Mouse (Mus musculus) liver, adult (tissue): Measurements from ENCODE around the gene Tbc1d16.

Source experiments
- GATA4 ChIP-seq: IDR thresholded peaks from 2 replicates; pipeline ENCODE4 v1.6.1; 2014; ENCODE audit warnings: mild to moderate bottlenecking, low read length; ENCODE audit not compliant: insufficient replicate concordance

The Tbc1d16 gene

GRCm38 (mm10) chr11:119176389-119177179 lies 51.7 kb downstream of the Tbc1d16 start:
- no peak for TF ChIP-seq GATA4

GRCm38 (mm10) chr11:119171588-119171987 lies 56.7 kb downstream of the Tbc1d16 start:
- no peak for TF ChIP-seq GATA4

DNA sequence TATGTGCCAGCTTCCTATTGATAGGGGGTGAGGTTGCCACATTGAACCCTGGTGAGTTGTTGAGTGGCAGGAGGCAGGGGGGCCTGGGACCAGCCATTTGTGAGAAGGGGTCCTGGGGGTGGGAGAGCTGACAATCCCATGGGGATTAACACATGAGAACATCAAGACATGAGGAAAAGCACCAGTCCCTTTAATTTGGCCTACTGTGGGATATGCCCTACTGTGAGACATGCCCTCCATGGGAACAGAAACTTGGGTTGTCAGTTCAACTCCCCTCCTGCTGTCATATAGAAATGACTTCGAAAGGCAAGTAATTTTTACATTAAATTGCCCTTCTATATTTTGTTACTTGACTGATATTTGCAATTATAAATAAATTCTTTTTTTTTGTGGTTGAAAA lies 59.4 kb downstream of the Tbc1d16 start:
- no peak for TF ChIP-seq GATA4

DNA sequence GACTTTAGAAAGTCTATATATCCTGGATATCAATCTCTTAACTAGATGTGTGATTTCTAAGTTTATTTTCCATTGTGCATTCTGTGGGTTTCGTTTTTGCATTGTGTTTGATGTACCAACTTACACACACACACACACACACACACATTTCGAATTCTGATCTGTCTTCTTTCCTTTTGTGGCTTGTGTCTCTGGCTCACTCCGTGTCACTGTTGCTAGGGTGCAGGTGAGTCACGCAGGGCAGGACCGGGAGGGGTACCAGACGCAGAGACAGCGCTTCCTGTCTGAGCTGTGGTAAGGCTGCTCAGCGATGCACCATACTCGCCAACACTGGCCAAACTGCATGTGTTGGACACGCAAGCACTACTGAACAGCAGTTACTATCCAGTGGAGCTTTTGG lies 62.3 kb downstream of the Tbc1d16 start:
- TF ChIP-seq GATA4: no peak

DNA sequence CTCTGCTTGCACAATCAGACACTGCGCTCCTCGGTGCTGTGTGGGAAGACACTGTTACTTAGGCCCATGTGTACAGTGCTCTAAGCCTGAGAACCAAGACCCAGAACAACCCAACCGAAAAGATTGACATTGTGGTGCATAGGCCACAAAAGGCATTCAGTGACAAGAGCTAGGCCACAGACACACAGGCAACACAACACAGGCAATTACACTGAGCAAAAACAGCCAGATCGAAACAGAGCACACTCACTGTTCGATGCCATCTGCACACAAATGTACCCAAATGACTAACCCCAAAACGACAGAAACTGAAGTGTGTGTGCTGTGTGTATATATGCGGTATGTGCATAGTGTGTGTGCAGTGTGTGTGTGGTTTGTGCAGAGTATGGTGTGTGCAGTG lies 63.9 kb downstream of the Tbc1d16 start:
- no peak for TF ChIP-seq GATA4

- no peak for TF ChIP-seq GATA4
Measured at GRCm38 (mm10) chr11:119163734-119163992, 64.6 kb downstream of the Tbc1d16 start.

- no peak for TF ChIP-seq GATA4
Measured at GRCm38 (mm10) chr11:119162959-119163733, 65.2 kb downstream of the Tbc1d16 start.

GRCm38 (mm10) chr11:119161665-119162064 lies 66.6 kb downstream of the Tbc1d16 start:
- no peak for TF ChIP-seq GATA4

DNA sequence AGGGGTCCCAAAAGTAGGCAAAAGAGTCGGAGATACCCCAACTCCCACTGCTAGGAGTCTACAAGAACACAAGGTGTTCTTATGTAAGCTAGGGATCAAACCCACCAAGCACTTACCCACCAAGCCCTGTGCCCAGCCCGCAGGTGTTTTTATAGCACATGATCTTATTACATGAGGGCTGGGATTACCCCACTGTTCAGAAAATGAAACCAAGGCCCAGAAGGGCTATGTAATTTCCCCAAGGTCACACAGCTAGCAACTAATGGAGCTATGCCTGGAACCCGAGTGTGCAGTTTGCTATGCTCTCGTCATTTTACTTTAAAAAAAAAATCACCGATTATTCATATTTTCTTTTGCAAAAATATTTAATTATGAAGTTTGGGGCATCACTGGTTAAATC lies 68.2 kb downstream of the Tbc1d16 start:
- no peak for TF ChIP-seq GATA4

DNA sequence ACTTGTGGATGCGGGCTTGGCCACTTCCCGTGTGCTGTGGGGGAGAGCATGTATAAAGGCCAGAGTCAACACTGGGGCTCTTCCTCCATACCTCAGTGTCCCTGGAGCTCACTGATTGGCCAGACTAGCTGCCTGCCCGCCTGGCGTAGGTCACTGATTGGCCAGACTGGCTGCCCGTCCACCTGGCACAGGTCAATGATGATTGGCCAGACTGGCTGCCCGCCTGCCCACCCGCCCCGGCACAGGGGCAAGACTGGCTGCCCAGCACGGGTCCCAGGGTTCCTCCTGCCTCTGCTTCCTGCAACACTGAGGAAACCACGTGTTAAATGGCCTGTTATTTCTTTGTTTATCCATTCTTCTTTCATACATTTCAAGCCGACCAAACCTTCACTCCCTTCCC lies 68.8 kb downstream of the Tbc1d16 start:
- TF ChIP-seq GATA4: no peak

DNA sequence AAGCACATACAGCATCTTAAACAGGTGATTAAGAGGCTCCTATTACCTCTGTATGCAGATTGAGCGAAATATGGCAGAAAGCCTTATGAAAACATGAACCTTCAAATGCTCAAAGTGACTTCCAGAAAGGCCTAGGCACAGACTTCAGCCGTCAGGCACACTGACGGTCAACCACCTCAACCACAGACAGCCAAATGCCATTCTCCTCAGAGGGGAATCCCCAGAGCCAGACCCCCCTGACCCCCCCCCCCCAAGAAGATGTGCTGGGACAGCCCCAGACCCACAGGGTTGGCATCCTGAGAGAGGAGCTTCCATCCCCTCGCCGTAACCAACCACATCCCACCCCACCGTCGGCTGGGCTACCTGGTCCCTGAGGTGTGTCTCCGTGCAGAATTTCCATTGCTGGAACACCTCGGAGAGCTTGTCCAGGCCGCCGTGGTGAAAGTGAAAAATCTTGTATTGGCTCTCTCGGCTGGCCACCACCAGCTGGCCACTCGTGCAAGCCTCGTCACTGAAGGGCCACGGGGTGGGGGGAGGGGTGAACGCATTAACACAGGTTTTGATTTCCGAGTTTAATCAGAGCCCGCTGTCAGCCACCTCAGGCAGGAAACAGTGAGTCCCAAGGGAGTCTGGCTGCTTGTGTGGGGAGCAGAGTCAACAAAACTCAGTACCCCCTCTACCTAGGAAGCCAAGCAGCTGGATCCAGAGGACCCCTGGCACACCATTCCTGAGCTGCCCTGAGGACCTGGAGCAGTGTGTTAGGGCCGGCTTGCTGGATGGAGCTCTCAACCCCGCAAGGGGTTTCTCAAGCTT lies 70.7 kb downstream of the Tbc1d16 start:
- TF ChIP-seq GATA4: no peak

DNA sequence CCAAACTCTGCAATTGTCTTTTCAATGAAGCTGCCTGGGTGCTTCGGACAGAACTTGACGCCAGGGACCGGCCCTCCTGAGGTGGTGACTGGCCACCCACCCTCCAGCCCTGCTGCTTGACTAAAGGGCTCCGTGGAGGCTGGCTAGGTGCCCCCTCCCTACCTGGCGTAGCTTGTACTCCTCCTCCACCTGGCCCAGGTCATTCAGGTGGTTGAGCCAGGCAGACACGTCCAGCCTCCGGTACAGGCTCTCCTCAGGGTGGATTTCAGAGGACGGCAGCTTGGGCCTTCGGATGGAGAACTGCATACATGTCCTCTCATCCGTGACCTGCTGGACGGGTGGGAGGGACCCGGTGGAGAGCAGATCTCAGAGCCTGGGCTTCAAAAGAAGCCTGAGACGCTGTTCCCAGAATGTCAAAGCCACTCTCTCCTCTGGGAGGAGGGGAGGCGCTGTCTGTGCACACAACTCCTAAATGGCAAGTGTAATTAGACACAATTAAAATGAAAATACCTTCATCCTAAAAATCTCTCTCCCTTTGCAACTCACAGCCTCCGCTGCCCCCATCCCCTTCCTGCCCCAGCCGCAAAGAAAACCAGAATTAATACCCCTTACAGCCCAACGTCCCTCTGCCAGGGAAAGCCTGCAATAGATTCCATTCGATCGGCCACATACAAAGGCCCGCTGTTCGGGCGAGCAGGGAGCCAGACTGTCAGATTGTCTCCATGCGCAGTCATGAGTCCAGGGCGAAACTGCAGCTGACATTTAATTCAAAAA lies 71.6 kb downstream of the Tbc1d16 start:
- no peak for TF ChIP-seq GATA4

DNA sequence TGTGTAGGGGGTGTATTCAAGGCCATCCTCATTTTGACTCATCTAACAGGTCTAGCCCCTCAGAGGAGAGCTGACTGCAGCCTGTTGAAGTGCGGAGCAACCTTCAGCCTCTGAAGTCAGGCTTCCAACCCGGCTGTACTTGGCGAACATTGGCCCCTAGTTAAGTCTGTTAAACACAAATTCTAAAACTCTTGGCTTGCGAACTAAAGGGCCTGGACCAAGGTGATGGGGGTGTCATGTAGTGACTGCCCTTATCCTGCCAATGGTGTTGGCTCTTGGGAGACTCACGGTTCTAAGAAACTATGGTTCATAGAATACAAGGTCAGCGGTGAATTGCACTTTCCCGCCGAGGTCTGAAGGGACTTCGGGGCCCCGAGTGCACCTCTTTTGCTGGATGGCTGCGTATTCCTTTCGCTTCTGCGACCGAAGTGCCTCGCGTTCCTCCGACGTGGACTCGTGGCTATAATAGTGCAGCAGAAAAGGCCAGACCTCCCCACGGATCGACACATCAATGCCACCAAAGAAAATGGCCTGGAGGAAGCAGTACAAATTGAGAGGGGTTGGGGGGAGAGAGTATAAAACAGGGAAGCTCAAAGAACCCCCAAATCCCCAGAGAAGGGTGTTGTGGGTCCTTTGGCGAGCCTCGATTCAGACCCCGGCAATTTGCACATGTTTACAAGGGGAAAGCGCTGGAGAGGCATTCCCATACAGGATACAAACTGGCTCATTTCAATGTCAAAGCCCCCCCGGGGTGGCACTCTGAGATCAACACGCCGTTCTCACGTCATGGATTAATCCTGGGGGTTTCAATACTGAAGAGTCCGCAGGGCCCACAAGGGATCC lies 72.4 kb downstream of the Tbc1d16 start:
- TF ChIP-seq GATA4: no peak

DNA sequence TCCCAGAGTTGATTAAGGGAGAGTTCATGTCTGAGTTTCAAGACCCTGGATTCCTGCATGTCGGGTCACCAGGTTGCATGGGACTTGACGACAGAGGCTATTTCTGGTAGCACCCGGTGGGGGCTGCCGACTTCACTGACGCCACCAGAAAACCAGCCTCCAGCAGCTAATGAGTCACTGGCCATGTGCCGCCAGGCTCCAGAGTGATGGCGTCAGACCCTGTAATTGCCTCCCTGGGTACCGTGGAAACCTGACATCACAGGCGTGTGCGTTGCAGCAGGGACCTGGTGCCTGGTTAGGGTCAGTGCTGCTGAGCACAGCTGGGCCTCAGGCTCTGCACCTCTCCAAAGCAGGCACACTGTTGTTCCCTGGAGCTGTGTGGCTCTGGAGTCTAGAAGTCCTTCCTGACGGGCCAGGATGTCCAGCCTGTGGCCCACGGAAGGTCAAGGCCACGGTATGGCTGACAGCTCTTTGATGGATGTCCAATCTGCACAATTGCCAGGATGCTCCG lies 75.9 kb downstream of the Tbc1d16 start:
- no peak for TF ChIP-seq GATA4
